Mouse (Mus musculus) gastrocnemius, adult 2 months (tissue): Measurements from ENCODE around the gene Zc3hav1l. TPM values are rescaled to one million over a fixed set of nuclear protein-coding genes. Genes with fewer than 3 reads are reported as not detected.

ENCODE experiments used
- DNase-seq: peaks from one replicate; pipeline ENCODE4 v3.0.0; 2022
- H3K27ac ChIP-seq: fragments of 200-600 bp; 2 replicates; pipeline ENCODE4 v1.8.1; 2022; ENCODE audit warnings: mild to moderate bottlenecking
- H3K4me3 ChIP-seq: fragments of 200-600 bp; 2 replicates; pipeline ENCODE4 v1.8.1; 2022; ENCODE audit warnings: mild to moderate bottlenecking, moderate library complexity
- CTCF ChIP-seq: fragments of 200-600 bp; IDR thresholded peaks from 2 replicates; pipeline ENCODE4 v1.8.1; 2022; ENCODE audit warnings: antibody characterized with exemption, mild to moderate bottlenecking, moderate library complexity
- intact Hi-C: fragments of 180-260 bp; cut with DNase I; formaldehyde crosslinking; loops from one replicate; pipeline ENCODE4 v1.15.1; 2025
- total RNA-seq, 2 experiments: library from RNA; stranded (reverse); gene quantifications; 2 replicates each; pipeline ENCODE4 v1.2.3; 2021

The Zc3hav1l gene
- total RNA-seq, 2 experiments from 2014 or later: 0.31 to 0.61 TPM

DNA sequence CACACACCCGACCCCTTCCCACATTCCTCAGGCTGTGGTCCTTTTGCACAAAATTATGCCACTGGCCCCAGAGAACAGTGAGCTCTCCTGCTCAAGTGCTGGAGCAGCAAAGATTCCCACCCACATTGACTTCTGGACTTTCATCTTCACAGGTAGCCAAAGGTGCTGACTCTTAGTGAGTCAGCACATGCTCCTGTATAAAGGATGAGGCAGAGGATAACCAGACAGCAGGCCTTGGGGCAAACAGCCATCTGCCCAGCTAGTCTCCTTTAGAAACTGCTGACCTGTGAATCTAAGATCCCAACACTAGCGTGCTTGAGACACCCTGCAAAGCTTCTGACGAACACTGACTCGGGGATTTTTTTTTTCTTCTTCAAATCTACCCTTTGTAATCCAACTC is 60.7 kb downstream of the Zc3hav1l start:
- intact Hi-C loops: no loop called here
- no peak for TF ChIP-seq CTCF

More for the DNA sequence above, 60.7 kb downstream of the Zc3hav1l start:
- no peak for DNase-seq
- no peak overlapping the region for H3K4me3 ChIP-seq
- H3K27ac ChIP-seq: no peak overlapping the region

Other genes with a start within 250 kb of the Zc3hav1l start
- not detected for gene Tmem213, start 190.0 kb downstream of the Zc3hav1l start, total RNA-seq
- under 1 TPM; 0.50 to 0.56 TPM for gene Atp6v0a4, start 174.7 kb downstream of the Zc3hav1l start, total RNA-seq
- under 1 TPM; 0.26 to 0.47 TPM for gene D630045J12Rik, start 45.2 kb downstream of the Zc3hav1l start, total RNA-seq
- 1 to 10 TPM; 6.4 to 6.7 TPM for gene Zc3hav1, start 55.3 kb upstream of the Zc3hav1l start, total RNA-seq
- 1 to 10 TPM; 1.3 to 1.4 TPM for gene Ttc26, start 82.2 kb upstream of the Zc3hav1l start, total RNA-seq
- gene Ubn2, start 134.7 kb upstream of the Zc3hav1l start, total RNA-seq: 10 to 100 TPM; 25.4 to 25.7 TPM
- 100 to 1,000 TPM; 128 to 218 TPM for gene Fmc1, start 234.2 kb upstream of the Zc3hav1l start, total RNA-seq